Mouse (Mus musculus) midbrain, postnatal 0 days (tissue): Measurements from ENCODE around the gene Prss23. TPM values are rescaled to one million over a fixed set of nuclear protein-coding genes. Genes with fewer than 3 reads are reported as not detected.

Experiments
- ATAC-seq: fragments of 200-750 bp; cut with Nextera tagmentation; 2 replicates; pipeline ENCODE4 v1.8.0; 2017; ENCODE audit warnings: moderate number of reproducible peaks, mild to moderate bottlenecking, moderate TSS enrichment, moderate library complexity; ENCODE audit not compliant: low FRiP score
- DNase-seq: peaks from one replicate; pipeline ENCODE4 v3.0.0-alpha.2; 2015; ENCODE audit warnings: low spot score
- H3K27ac ChIP-seq: fragments of 300-500 bp; sonication (generic); 2 replicates; pipeline ENCODE4 v1.5.1; 2014; ENCODE audit warnings: low read depth, mild to moderate bottlenecking, low read length, mixed read lengths
- H3K27me3 ChIP-seq: fragments of 300-500 bp; sonication (generic); 2 replicates; pipeline ENCODE4 v1.6.1; 2014; ENCODE audit warnings: low read length, control low read depth, mixed read lengths; ENCODE audit not compliant: insufficient read depth
- H3K36me3 ChIP-seq: fragments of 300-500 bp; sonication (generic); 2 replicates; pipeline ENCODE4 v1.6.1; 2014; ENCODE audit warnings: low read length, control low read depth, mixed read lengths; ENCODE audit not compliant: insufficient read depth
- H3K4me1 ChIP-seq: fragments of 300-500 bp; sonication (generic); 2 replicates; pipeline ENCODE4 v1.6.1; 2014; ENCODE audit warnings: mild to moderate bottlenecking, control low read depth, antibody characterized with exemption, low read length, mixed read lengths; ENCODE audit not compliant: insufficient read depth
- H3K4me2 ChIP-seq: fragments of 300-500 bp; sonication (generic); 2 replicates; pipeline ENCODE4 v1.6.1; 2014; ENCODE audit warnings: low read depth, mild to moderate bottlenecking, low read length, mixed read lengths; ENCODE audit not compliant: poor library complexity, severe bottlenecking
- H3K4me3 ChIP-seq: fragments of 300-500 bp; sonication (generic); 2 replicates; pipeline ENCODE4 v1.5.1; 2014; ENCODE audit warnings: low read depth, mild to moderate bottlenecking, low read length, moderate library complexity
- H3K9ac ChIP-seq: fragments of 300-500 bp; sonication (generic); replicated peaks from 2 replicates; pipeline ENCODE4 v1.6.1; 2014; ENCODE audit warnings: mild to moderate bottlenecking, low read length, moderate library complexity, mixed read lengths; ENCODE audit not compliant: poor library complexity, severe bottlenecking
- H3K9me3 ChIP-seq: fragments of 300-500 bp; sonication (generic); 2 replicates; pipeline ENCODE4 v1.6.1; 2016; ENCODE audit warnings: low read length, control low read depth
- CTCF ChIP-seq: IDR thresholded peaks from 2 replicates; pipeline ENCODE4 v1.5.1; 2016; ENCODE audit warnings: antibody characterized with exemption, mild to moderate bottlenecking
- WGBS: fragments of 180-500 bp; shearing (Covaris S2); extraction: QIAGEN DNeasy Blood & Tissue Kit; methylation state at CpG from one replicate; pipeline ENCODE4 v1.1.7; 2014; 5-methylcytosine and 5-hydroxymethylcytosine counted together
- polyA plus RNA-seq: library from polyadenylated mRNA; unstranded; fragments of >200 nt; fragmentation: Nextera tagmentation; extraction: Ambion mirVana; gene quantifications from 2 replicates; pipeline ENCODE4 v1.2.1, GENCODE M21; 2015
- total RNA-seq: library from RNA; depleted of rRNA; stranded (reverse); fragments of >200 nt; gene quantifications from 2 replicates; pipeline ENCODE4 v1.2.3, GENCODE M21; 2014

The Prss23 gene
- total and polyA plus RNA-seq, 2 experiments from 2014 or later, result 10.1 to 10.2 TPM

DNA sequence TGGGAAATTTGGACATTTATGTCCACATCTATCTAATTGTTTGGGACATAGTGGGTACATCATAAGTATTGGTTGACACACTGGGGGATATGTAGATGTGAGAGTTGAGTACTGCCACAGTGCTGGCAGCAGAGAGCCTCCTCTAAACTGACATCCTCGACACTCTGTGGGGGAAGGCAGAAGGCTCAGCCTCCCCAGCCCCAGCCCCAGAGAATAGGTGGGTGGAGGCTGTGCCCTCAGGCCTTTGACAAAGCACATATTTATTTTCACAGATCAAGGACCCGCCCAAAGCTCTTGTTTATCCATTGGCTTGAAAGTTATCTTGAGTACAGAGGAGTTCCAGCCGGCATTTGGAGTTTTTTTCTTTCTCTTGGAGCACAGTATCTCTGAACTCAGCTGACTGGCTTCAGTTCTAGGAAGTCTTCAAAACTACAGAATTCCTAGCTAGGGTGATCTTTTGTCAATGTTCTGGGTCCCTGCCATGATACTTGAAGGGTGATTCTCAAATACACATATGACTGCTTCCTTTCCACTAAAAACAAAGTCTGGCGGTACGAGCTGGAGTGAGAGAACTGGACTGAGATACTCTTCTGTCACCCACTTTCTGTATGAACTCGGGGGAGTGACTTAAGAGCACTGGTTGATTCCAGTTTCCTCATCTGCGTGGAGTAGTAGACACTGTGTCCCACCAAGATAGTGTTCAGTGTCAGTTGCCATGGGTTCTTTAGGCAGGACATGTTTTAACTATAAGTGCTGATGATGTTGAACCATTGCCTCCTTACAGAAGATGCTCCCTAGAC, 43.0 kb downstream of the Prss23 start:
- 76% methylated on average over 7 of the region's 7 CpGs for WGBS
- H3K4me1 ChIP-seq, result no peaks in the 10 kb centered on the region
- DNase-seq (no peak), ATAC-seq (no peak)
- no peaks in the 10 kb centered on the region for H3K27me3 ChIP-seq
- no peak overlapping the region for H3K4me2 ChIP-seq
- no peak overlapping the region for H3K4me3 ChIP-seq
- no peak overlapping the region for H3K27ac ChIP-seq
- H3K9me3 ChIP-seq, result no peaks in the 10 kb centered on the region
- H3K36me3 ChIP-seq, result no peaks in the 10 kb centered on the region
- TF ChIP-seq CTCF, result no peak
- no peak overlapping the region for H3K9ac ChIP-seq

GRCm38 (mm10) chr7:89481723-89482122, 45.3 kb downstream of the Prss23 start:
- Histone ChIP-seq H3K4me1 (no peaks in the 10 kb centered on the region), H3K9ac (no peak overlapping the region), H3K4me2 (no peak overlapping the region), H3K27ac (no peak overlapping the region), H3K9me3 (no peaks in the 10 kb centered on the region), H3K36me3 (no peaks in the 10 kb centered on the region), H3K4me3 (no peak overlapping the region), H3K27me3 (no peaks in the 10 kb centered on the region)
- no peak for DNase-seq
- WGBS, result 72% methylated on average over 3 of the region's 3 CpGs
- no peak for TF ChIP-seq CTCF
- ATAC-seq, result no peak

- WGBS, result 96% methylated on average over 2 of the region's 2 CpGs
- H3K9me3 ChIP-seq, result no peaks in the 10 kb centered on the region
- no peak for ATAC-seq
- no peaks in the 10 kb centered on the region for H3K36me3 ChIP-seq
- TF ChIP-seq CTCF, result no peak
- no peak overlapping the region for H3K4me2 ChIP-seq
- no peak for DNase-seq
- H3K9ac ChIP-seq, result no peak overlapping the region
- no peak overlapping the region for H3K4me3 ChIP-seq
- no peaks in the 10 kb centered on the region for H3K4me1 ChIP-seq
- no peaks in the 10 kb centered on the region for H3K27me3 ChIP-seq
- no peak overlapping the region for H3K27ac ChIP-seq
Measured at GRCm38 (mm10) chr7:89478490-89478889, 48.5 kb downstream of the Prss23 start.

DNA sequence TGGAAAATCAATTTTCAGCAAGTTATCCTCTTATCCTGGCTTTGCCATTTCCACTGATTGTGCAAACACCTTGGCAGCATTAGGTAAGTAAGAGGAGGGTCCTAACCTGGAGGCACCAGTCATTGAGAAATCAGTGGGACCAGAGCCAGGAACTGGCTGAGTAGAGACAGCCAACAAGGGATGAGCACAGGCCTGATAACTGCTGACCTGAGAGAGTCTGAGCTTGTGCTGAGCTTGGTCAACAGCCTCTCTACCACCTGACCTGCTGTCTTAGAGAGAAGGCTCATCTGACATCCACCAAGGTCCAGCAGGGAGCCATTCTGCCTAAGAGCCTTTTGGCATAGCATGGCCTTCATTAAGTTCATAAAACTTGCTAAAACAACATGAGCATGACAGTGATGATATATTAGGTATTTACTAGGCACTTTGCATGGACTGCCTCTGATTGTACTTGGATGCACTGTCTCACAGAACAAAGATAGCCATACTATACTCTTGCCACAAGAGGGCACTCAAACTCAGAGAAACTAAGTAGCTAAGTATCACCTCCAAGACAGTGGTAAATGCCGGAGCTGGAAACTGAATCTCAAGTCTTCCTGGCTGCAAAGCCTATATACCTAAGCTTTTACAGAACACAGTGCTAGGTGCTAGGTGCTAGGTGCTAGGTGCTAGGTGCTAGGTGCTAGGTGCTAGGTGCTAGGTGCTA, 49.5 kb downstream of the Prss23 start:
- WGBS, result 6% methylated on average over 1 of the region's 1 CpGs
- Histone ChIP-seq H3K9ac (no peak overlapping the region), H3K4me3 (no peak overlapping the region), H3K27me3 (no peaks in the 10 kb centered on the region), H3K9me3 (no peaks in the 10 kb centered on the region), H3K4me1 (no peaks in the 10 kb centered on the region), H3K27ac (no peak overlapping the region), H3K4me2 (no peak overlapping the region), H3K36me3 (no peaks in the 10 kb centered on the region)
- TF ChIP-seq CTCF, result peak; percentile 87
- ATAC-seq (peak; percentile 70), DNase-seq (peak; percentile 88)

GRCm38 (mm10) chr7:89473442-89473841, 53.5 kb downstream of the Prss23 start:
- H3K36me3 ChIP-seq, result no peaks in the 10 kb centered on the region
- 58% methylated on average over 4 of the region's 4 CpGs for WGBS
- ATAC-seq, result no peak
- DNase-seq, result peak; percentile 51
- H3K27me3 ChIP-seq, result no peaks in the 10 kb centered on the region
- H3K4me3 ChIP-seq, result no peak overlapping the region
- no peaks in the 10 kb centered on the region for H3K4me1 ChIP-seq
- no peak overlapping the region for H3K9ac ChIP-seq
- no peak overlapping the region for H3K27ac ChIP-seq
- TF ChIP-seq CTCF, result peak; percentile 81
- no peaks in the 10 kb centered on the region for H3K9me3 ChIP-seq
- no peak overlapping the region for H3K4me2 ChIP-seq
